Mouse (Mus musculus) kidney, embryonic 14.5 days (tissue): ENCODE data around the gene Ybey. TPM values are rescaled to one million over a fixed set of nuclear protein-coding genes. Genes with fewer than 3 reads are reported as not detected.

Experiments
- ATAC-seq: fragments of 200-750 bp; cut with Nextera tagmentation; 2 replicates; pipeline ENCODE4 v1.8.0; 2017; ENCODE audit warnings: moderate number of reproducible peaks, mild to moderate bottlenecking, moderate TSS enrichment, moderate library complexity; ENCODE audit not compliant: low FRiP score, low TSS enrichment
- H3K27ac ChIP-seq: fragments of 300-500 bp; sonication (generic); 2 replicates; pipeline ENCODE4 v1.5.1; 2014; ENCODE audit warnings: low read depth, mild to moderate bottlenecking, low read length, moderate library complexity, mixed read lengths
- H3K27me3 ChIP-seq: fragments of 300-500 bp; sonication (generic); 2 replicates; pipeline ENCODE4 v1.6.1; 2014; ENCODE audit warnings: mild to moderate bottlenecking, low read length; ENCODE audit not compliant: control insufficient read depth, insufficient read depth
- H3K36me3 ChIP-seq: fragments of 300-500 bp; sonication (generic); 2 replicates; pipeline ENCODE4 v1.6.1; 2014; ENCODE audit warnings: low read length, mixed read lengths; ENCODE audit not compliant: control insufficient read depth, insufficient read depth
- H3K4me1 ChIP-seq: fragments of 300-500 bp; sonication (generic); 2 replicates; pipeline ENCODE4 v1.6.1; 2014; ENCODE audit warnings: low read length, mixed read lengths; ENCODE audit not compliant: control insufficient read depth, insufficient read depth
- H3K4me2 ChIP-seq: fragments of 300-500 bp; sonication (generic); replicated peaks from 2 replicates; pipeline ENCODE4 v1.6.1; 2014; ENCODE audit warnings: low read depth, mild to moderate bottlenecking, low read length
- H3K4me3 ChIP-seq: fragments of 300-500 bp; sonication (generic); 2 replicates; pipeline ENCODE4 v1.5.1; 2014; ENCODE audit warnings: mild to moderate bottlenecking, low read length
- H3K9ac ChIP-seq: fragments of 300-500 bp; sonication (generic); 2 replicates; pipeline ENCODE4 v1.6.1; 2014; ENCODE audit warnings: low read depth, mild to moderate bottlenecking, low read length, moderate library complexity
- H3K9me3 ChIP-seq: fragments of 300-500 bp; sonication (generic); 2 replicates; pipeline ENCODE4 v1.6.1; 2016; ENCODE audit warnings: low read length; ENCODE audit not compliant: control insufficient read depth
- WGBS: fragments of 180-500 bp; shearing (Covaris S2); extraction: QIAGEN DNeasy Blood & Tissue Kit; methylation state at CpG from one replicate; pipeline ENCODE4 v1.1.7; 2014; 5-methylcytosine and 5-hydroxymethylcytosine counted together
- polyA plus RNA-seq: library from polyadenylated mRNA; unstranded; fragments of >200 nt; fragmentation: Nextera tagmentation; extraction: Ambion mirVana; gene quantifications from 2 replicates; pipeline ENCODE4 v1.2.1, GENCODE M21; 2014

The Ybey gene
- polyA plus RNA-seq, 1 experiment from 2014 or later, result 5.3 TPM

- no peak for ATAC-seq
- WGBS, result 90% methylated on average over 15 of the region's 15 CpGs
- Histone ChIP-seq H3K27me3 (no peaks in the 10 kb centered on the region), H3K4me3 (no peak overlapping the region), H3K9ac (no peak overlapping the region), H3K9me3 (no peaks in the 10 kb centered on the region), H3K4me1 (no peaks in the 10 kb centered on the region), H3K4me2 (no peak overlapping the region), H3K36me3 (peaks cover 90% of the 10 kb centered on the region), H3K27ac (no peak overlapping the region)
Observed at GRCm38 (mm10) chr10:76489205-76489604, 20.3 kb upstream of the Ybey start.

- peaks cover 90% of the 10 kb centered on the region for H3K36me3 ChIP-seq
- no peak overlapping the region for H3K9ac ChIP-seq
- no peaks in the 10 kb centered on the region for H3K9me3 ChIP-seq
- H3K4me3 ChIP-seq, result no peak overlapping the region
- H3K4me1 ChIP-seq, result no peaks in the 10 kb centered on the region
- no peaks in the 10 kb centered on the region for H3K27me3 ChIP-seq
- H3K27ac ChIP-seq, result no peak overlapping the region
- no peak overlapping the region for H3K4me2 ChIP-seq
- WGBS, result 95% methylated on average over 8 of the region's 8 CpGs
- ATAC-seq, result no peak
Observed at GRCm38 (mm10) chr10:76488265-76488664, 19.4 kb upstream of the Ybey start.

- no peaks in the 10 kb centered on the region for H3K27me3 ChIP-seq
- H3K9me3 ChIP-seq, result no peaks in the 10 kb centered on the region
- H3K36me3 ChIP-seq, result peaks cover 94% of the 10 kb centered on the region
- H3K9ac ChIP-seq, result no peak overlapping the region
- H3K4me2 ChIP-seq, result no peak overlapping the region
- H3K4me3 ChIP-seq, result no peak overlapping the region
- WGBS, result 97% methylated on average over 2 of the region's 2 CpGs
- H3K27ac ChIP-seq, result no peak overlapping the region
- H3K4me1 ChIP-seq, result no peaks in the 10 kb centered on the region
- ATAC-seq, result no peak
Observed at GRCm38 (mm10) chr10:76486302-76486701, 17.4 kb upstream of the Ybey start.

GRCm38 (mm10) chr10:76481480-76481879, 12.6 kb upstream of the Ybey start:
- H3K4me2 ChIP-seq, result no peak overlapping the region
- H3K4me3 ChIP-seq, result no peak overlapping the region
- no peaks in the 10 kb centered on the region for H3K27me3 ChIP-seq
- H3K4me1 ChIP-seq, result no peaks in the 10 kb centered on the region
- WGBS, result 90% methylated on average over 6 of the region's 6 CpGs
- peaks cover 95% of the 10 kb centered on the region for H3K36me3 ChIP-seq
- H3K9me3 ChIP-seq, result no peaks in the 10 kb centered on the region
- no peak overlapping the region for H3K27ac ChIP-seq
- ATAC-seq, result no peak
- H3K9ac ChIP-seq, result no peak overlapping the region

- H3K36me3 ChIP-seq, result peaks cover 95% of the 10 kb centered on the region
- no peaks in the 10 kb centered on the region for H3K27me3 ChIP-seq
- 95% methylated on average over 11 of the region's 13 CpGs for WGBS
- no peaks in the 10 kb centered on the region for H3K4me1 ChIP-seq
- H3K4me2 ChIP-seq, result no peak overlapping the region
- ATAC-seq, result no peak
- no peaks in the 10 kb centered on the region for H3K9me3 ChIP-seq
- no peak overlapping the region for H3K9ac ChIP-seq
- H3K4me3 ChIP-seq, result no peak overlapping the region
- H3K27ac ChIP-seq, result no peak overlapping the region
Observed at GRCm38 (mm10) chr10:76480851-76481250, 11.9 kb upstream of the Ybey start.

GRCm38 (mm10) chr10:76473759-76474158, 4.8 kb upstream of the Ybey start:
- H3K27me3 ChIP-seq, result no peaks in the 10 kb centered on the region
- H3K27ac ChIP-seq, result no peak overlapping the region
- no peak overlapping the region for H3K4me2 ChIP-seq
- H3K4me3 ChIP-seq, result no peak overlapping the region
- no peaks in the 10 kb centered on the region for H3K4me1 ChIP-seq
- WGBS, result 89% methylated on average over 5 of the region's 5 CpGs
- no peak for ATAC-seq
- H3K9me3 ChIP-seq, result no peaks in the 10 kb centered on the region
- peaks cover 67% of the 10 kb centered on the region for H3K36me3 ChIP-seq
- no peak overlapping the region for H3K9ac ChIP-seq

GRCm38 (mm10) chr10:76462721-76463120, 6.2 kb downstream of the Ybey start:
- Histone ChIP-seq H3K4me3 (no peak overlapping the region), H3K4me2 (no peak overlapping the region), H3K27ac (no peak overlapping the region), H3K9me3 (peaks cover 9% of the 10 kb centered on the region), H3K9ac (no peak overlapping the region), H3K27me3 (no peaks in the 10 kb centered on the region), H3K4me1 (peaks cover 2% of the 10 kb centered on the region; the same call in 1 of the 2 replicates), H3K36me3 (no peaks in the 10 kb centered on the region; the same call in 1 of the 2 replicates)
- ATAC-seq, result no peak
- 87% methylated on average over 6 of the region's 6 CpGs for WGBS

GRCm38 (mm10) chr10:76462312-76462711, 6.6 kb downstream of the Ybey start:
- Histone ChIP-seq H3K4me1 (no peaks in the 10 kb centered on the region), H3K9ac (no peak overlapping the region), H3K4me3 (no peak overlapping the region), H3K9me3 (peaks cover 9% of the 10 kb centered on the region), H3K4me2 (no peak overlapping the region), H3K27me3 (no peaks in the 10 kb centered on the region), H3K27ac (no peak overlapping the region), H3K36me3 (no peaks in the 10 kb centered on the region; the same call in 1 of the 2 replicates)
- 94% methylated on average over 7 of the region's 7 CpGs for WGBS
- ATAC-seq, result no peak

- H3K4me1 ChIP-seq, result no peaks in the 10 kb centered on the region
- no peak overlapping the region for H3K4me3 ChIP-seq
- H3K4me2 ChIP-seq, result no peak overlapping the region
- no peaks in the 10 kb centered on the region for H3K27me3 ChIP-seq
- no peaks in the 10 kb centered on the region; the same call in 1 of the 2 replicates for H3K36me3 ChIP-seq
- no peak overlapping the region for H3K9ac ChIP-seq
- WGBS, result 96% methylated on average over 1 of the region's 1 CpGs
- no peak overlapping the region for H3K27ac ChIP-seq
- H3K9me3 ChIP-seq, result peaks cover 9% of the 10 kb centered on the region
- no peak for ATAC-seq
Observed at GRCm38 (mm10) chr10:76461255-76461654, 7.7 kb downstream of the Ybey start.
